Mouse (Mus musculus) neural tube, embryonic 10.5 days (tissue): ENCODE measurements around the gene Tmem150b.

Experiments
- DNase-seq: peaks from one replicate; pipeline ENCODE4 v3.0.0-alpha.2; 2017; ENCODE audit warnings: low spot score; ENCODE audit errors: extremely low spot score

The Tmem150b gene

DNA sequence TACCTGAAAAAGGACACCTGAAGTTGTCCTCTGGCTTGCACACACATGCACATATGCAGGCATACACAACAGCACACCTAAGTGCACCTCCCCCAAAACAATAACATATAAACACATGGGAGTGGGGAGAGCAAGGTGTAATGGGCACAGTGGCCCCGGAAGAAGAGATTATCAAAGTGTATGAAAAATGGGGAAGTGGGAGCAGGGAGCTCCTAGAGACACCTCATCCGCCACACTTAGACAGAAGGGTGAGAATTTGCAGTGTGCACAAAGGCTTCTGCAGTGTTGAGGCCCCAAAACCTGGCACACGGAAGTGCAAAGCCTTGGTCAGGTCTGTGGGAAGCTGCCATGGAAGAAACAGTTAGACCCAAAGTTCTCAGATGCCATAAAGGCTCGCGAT is 6.0 kb upstream of the Tmem150b start:
- no peak for DNase-seq

DNA sequence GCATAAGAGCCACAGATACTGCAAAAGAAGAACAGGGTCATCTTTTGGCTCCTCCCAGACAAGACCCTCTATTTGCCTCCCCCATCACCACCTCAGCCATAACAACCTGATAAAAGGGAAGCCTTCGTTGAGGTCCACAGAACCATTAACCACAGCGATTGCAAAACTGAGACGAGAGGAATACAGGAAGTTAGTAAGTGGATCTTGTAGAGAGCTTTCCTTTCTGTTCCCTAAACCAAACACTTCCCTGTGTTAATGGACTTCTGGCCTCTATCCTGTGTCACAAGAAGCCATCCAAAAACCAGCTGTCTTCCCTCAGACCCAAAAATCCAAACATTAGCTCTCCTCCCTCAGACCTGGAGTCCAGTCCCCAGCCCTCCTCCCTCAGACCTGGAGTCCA is 690 bp downstream of the Tmem150b start:
- DNase-seq = no peak

DNA sequence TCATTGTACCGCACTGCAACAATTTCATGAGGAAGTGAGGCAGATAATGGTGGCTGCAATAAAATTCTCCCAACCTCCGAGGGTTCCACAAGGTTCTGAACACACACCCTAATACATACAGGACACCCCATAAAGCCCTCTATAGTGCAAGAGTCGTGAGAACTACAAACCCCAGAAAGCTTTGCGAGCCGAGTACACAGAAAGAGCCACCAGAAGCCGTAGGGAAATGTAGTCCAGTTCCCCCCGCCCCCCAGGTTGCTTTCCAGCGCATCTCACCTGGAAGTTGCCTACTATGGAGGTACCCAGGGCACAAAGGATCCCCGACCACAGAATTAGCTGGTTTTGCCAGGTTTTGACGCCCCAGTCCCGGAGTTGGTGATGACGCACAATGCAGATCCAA is 1.5 kb downstream of the Tmem150b start:
- no peak for DNase-seq

DNA sequence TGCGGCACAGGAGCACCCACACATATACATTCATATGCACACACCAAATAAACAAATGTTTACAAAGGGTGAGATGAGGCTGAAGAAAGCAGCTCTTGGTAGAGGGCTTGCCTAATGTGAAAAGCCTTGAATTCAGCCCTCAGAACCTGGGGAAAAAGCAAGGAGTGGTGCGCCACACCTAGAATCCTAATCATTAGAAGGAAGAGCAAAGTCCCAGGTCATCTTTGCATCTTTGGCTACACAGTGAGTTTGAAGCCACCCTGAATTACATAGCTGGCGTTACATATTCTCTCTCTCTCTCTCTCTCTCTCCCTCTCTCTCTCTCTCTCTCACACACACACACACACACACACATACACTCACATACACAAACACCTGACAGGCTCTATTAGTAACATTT is 5.8 kb downstream of the Tmem150b start:
- no peak for DNase-seq

DNA sequence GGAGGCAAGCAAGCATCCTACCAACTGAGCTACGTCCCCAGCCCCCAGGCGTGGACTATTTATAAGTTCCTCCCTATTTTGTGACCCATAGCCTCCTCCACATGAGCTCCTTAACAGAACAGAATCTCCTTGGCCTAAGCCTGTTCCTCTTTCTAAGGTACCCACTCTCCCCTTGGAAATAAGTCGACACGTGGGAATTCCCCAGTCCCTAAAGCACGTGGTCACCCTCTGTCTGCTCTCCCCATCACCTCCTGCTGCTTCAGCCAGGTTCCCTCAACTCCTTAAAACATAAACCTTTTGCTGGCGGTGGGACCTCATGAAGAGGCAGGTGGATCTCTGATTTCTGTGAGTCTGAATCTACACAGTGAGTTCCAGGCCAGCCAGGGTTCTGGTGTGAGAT is 8.1 kb downstream of the Tmem150b start:
- no peak for DNase-seq

DNA sequence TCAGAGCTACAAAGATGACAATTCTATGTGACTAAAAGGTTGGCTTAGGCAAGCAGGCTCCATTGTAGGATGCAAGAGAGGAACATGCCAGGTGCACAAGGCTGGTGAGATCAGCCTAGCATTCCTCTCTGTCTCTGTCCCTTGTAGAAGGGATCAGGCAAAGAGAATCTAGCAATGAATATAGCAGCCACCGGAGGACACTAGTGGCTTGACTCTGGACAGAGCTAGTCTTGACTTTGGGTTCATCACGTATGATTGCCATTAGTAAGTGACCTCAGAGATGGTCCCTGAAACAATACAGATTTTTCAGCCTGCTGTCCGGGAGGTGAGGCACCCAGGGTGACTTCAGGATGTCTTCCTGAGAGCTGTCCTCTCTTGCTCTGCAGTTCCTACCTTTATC is 12.5 kb downstream of the Tmem150b start:
- DNase-seq = no peak

DNA sequence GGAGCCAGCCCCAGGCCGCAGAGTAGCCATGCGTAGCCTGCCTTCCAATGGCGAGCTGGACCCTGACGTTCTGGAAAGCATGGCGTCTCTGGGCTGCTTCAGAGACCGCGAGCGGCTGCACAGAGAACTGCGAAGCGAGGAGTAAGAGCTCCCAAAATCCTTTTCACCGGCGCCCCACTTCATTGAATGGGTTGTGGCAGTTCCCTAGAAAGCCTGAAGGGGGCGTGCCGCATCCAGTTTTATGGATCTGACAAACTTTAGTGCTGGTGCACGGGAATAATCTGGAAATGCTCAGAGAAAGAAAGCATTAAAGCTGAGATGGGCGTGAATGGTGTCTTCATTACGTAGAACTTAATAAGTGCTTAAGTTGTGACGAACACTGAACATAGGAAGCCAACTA is 20.0 kb downstream of the Tmem150b start:
- DNase-seq = peak; percentile 35

DNA sequence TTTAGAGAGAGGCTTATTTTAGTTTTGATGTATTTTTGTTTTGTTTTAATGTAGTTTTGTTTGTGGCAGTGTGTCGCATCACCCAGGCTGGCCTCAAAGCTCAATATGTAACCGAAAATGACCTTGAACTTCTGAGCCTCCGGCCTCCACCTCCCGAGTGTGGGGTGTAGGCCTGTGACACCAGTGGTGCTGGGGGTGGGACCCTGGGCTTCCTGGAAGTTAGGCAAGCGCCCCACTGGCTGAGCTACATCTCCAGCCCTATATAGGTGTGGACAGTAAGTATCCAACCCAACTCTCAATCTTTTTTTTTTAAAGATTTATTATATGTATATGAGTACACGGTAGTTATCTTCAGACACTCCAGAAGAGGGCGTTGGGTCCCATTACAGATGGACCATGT is 21.9 kb downstream of the Tmem150b start:
- no peak for DNase-seq

DNA sequence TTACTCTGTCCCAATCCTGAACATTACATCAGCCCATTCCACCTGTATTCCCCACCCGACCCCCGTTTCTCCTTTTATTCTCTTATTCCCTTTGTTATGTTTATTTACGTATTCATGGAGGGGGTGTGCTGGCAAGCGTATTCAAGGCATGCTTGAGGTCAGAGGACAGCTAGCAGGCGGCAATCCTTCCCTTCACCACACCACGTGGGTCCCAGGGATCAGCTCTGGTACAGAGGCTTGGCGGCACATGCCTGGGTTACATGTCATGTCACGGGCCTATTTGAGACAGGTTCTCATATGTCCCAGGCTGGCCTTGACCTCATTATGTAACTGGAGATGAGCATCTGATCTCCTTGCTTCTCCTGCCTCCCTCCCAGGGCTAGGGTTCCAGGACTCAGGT is 22.7 kb downstream of the Tmem150b start:
- no peak for DNase-seq

DNA sequence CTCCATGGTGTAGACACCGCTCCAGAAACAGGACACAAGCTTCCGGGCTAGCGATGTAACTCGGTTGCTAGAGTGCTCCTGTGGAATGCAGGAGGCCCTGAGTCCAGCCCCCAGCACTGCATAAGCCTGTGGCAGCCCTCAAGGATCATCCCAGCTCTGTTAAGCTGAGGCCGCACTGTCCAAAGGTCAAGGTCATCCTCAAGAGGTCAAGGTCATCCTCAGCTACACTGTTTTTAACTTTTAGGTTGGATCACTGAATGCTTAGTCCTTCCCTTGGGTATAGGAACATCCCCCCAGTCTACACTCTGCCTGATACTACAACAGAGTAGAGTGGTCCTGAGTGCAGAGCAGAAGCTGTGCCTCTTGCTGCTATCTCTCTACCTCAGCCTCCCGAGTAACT is 32.0 kb downstream of the Tmem150b start:
- no peak for DNase-seq

DNA sequence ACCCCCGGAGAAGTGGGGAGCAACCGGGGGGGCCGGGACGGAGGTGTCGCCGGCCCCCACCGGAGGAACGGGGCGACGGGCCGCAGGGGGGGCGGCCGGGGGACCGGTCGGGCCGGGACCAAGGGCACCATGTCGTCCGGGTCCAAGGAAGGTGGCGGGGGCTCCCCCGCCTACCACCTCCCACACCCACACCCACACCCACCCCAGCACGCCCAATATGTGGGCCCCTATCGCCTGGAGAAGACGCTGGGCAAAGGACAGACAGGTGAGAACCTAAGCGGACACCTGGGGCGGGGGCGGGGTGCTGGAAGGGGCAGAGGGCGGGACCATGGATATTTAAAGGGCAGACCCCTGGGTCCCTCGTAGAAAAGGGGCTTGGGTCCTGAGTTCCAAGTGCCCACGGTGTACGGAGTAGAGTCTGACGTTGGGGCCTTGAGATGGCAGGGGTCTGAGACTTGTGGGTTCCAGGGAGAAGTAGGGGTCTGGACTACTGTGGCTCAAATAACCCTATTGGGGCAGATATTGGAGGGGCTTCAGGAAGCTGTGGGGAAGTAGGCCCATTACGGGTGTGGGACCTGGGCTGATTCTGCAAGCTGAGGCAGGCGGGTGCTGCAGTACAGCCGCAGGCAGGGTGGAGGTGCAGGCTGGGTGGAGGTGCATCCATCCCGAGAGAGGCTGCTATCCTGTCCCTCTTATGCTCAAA is 33.9 kb downstream of the Tmem150b start:
- peak; percentile 46 for DNase-seq

DNA sequence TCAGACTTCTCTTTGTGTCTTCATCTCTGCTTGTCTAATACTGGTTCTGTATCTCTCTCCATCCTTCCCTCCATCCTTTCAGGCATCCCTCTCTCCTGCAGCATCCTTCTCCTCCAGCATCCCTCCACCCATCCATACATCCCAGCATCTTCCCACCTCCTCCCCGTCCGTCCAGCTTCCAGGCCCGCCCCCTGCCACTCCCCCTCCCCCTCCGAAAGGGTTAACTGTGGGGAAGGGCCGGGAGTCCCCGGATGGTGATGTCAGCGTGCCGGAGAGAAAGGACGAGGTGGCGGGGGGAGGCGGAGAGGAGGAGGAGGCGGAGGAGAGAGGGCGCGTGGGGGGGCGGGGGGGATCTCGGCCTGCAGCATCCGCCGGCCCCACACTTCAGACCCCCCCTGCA is 34.7 kb downstream of the Tmem150b start, which contains the start of gene Brsk1:
Gene Brsk1, plus strand, starts transcription at position 218 of the 400 bp plus-strand sequence.
- peak; percentile 97 for DNase-seq

DNA sequence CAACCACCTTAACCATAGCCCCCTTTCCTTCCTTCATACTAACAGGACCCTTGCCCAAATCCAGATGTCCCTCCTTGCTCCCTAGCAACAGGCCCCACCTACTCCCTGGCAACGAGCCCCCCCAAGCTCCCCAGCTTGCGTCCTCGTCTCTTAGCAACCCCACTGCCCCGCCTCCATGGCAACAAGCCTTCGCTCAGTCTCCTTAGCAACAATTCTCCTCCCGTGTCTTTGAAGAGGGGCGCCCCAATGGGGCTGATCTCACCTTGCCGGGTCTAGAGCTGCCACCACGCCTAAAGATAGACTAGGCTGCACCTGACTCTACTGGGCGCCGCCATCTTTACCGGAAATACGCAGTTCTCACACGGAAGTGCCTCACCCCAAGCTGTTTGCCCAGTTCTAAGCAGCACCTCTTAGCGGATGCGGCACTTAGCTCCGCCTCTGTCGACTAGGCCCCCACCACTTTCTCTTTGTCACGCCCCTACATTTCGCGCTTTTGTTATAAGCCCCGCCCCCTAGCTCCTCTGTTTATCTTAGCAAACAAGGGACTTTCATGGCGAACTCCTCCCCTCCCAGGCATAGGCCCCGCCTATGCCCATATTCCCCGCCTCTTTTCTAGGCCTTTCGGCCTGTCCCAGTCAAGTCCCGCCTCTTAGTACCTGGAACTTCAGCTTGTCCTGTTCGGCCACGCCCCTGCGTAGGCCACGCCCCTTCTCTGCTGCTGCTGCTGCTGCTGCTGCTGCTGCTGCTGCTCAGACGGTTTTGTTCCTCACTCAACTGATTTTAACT is 40.2 kb downstream of the Tmem150b start, which contains the start of gene Hspbp1:
Gene Hspbp1, minus strand, starts transcription at position 437 of the 786 bp plus-strand sequence.
- peak; percentile 92 for DNase-seq

DNA sequence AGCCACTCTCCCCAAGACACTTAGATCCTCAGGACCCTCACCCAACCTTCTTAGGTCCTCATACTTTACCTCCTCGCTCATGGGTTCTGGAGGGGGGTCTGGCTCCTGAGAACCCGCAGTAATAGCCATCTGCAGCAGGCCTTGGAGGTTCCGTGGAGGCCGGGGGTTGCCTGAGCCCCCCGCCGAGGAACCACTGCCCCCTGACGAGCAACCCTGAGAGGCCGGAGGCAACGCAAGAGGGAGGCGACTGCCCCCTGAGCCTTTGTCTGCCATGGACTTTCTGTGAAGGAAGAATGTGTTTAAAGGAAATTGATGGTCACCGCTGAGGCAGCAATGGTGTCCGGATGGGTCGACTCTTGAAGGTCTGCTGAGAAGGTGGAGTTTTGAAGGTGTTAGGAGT is 40.8 kb downstream of the Tmem150b start:
- DNase-seq = no peak

DNA sequence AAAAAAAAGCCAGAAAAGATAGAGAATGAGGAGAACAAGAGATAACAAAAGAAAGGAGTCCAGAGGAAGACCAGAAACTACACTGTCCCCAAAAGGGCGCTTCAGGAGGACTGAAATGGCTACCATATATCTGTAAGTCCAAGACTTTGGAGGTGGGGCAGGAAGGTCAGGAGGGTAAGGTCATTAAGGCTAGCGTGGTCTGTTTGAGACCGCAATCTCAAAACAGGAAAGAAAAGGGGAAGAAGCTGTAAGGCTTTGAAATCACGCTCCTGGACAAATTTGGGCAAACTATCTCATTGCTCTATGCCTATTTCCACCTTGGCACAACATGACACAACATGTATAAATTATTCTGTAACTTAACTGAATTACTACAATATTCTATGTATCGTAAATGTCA is 41.7 kb downstream of the Tmem150b start:
- DNase-seq = no peak

DNA sequence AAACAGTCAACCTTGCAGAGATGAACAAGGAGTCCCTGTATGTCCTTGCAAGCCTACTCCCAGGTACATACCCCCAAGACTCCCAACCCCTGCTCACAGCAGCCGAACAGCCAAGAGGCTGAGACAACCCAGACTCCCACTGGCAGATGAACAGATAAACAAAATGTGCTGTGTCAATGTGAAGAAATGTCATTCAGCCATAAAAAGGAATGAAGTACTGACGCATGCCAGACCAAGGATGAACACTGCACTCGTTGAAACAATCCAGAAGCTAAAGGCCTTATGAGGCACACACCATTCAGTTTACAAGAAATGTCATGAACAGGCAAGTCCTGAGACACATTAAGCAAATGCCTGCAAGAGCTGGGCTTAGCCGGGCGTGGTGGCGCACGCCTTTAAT is 49.8 kb downstream of the Tmem150b start:
- DNase-seq = no peak

DNA sequence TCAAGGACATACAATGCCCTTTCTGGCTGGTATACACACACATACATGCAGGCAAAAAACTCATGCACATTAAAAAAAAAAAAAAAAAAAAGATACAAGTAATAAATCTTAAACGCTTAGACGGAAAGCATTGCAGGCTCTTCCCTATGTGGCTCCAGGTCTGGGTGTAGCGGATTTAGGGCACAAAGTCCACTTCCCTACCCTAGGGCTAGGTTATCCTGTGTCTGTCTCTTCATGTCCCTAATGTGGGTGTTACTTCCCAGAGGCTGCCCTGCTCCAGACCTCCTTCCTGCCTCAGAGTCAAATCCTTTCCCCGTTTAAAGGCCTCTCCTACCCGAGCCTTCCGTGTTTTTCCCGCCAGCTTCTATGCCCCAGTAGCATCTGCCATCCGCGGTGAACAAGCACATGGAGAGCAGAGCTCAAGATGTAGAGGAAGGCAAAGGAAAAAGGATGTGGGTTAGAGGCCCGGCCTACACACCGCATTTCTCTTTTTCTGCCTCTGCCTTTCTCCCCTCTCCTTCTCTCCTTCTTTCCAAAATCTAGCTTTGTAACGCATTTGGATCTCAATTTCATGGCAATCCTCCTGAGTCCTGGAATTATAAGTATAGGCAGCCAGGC is 50.8 kb downstream of the Tmem150b start:
- no peak for DNase-seq

DNA sequence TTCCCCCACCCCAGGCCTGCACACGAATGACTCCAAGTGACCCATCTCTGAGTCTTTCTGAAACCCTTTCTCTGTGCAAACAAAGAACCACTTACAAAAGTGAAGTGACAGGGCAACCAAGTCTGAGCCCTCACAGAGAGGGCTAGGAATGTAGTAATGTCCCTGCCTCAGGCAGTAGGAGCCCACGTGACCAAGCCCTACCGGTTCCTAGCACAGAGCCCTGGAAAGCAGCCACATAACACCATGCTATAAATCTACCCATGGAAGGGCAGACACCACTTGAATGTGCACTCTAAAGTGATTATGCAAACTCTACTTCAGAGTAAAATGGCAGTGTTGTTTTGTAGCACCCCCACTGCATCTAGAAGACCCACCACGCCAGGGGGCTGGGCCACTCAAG is 53.1 kb downstream of the Tmem150b start:
- no peak for DNase-seq

DNA sequence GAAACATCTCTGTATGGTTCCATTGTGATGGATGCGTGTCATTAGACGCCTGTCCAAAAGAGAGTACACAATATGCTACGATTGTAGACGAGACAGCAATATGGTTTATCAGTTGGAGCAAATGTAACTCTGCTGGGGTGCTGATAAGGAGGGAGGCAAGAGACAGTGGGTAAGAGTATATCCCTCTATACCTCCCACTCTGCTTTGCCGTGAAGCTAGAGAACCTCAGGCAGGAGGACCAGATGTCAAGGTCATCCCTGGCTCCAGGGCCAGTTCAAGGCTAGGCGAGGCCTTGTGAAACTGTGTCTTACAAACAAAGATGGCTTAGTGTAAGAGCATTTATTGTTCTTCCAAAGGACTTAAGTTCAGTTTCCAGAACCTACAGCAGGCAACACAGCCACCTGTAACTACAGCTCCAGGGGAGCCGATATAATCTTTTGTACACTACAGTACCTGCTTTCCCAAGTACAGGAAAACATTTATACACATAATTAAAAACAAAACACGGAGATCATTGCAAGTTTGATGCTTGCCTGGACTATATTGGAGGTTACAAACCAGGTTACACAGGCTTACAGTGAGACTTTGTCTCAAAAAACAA is 54.3 kb downstream of the Tmem150b start:
- no peak for DNase-seq

DNA sequence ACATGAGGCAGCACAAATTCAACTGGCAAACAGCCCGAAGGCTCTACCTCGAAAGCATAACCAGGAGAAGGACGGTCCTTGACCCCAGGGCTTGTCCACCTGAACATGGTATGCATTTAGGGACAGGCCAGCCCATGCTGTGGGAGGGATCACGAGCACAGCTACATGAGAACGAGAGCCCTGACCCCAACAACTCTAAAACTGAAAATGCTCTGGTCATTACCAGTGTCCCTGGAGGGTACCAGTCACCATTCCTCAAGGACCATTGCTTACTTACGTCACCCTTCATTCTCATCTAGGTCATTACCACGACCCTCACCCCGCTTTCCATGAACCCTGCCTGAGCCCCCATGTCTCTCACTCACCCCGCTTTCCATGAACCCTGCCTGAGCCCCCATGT is 55.9 kb downstream of the Tmem150b start:
- no peak for DNase-seq

DNA sequence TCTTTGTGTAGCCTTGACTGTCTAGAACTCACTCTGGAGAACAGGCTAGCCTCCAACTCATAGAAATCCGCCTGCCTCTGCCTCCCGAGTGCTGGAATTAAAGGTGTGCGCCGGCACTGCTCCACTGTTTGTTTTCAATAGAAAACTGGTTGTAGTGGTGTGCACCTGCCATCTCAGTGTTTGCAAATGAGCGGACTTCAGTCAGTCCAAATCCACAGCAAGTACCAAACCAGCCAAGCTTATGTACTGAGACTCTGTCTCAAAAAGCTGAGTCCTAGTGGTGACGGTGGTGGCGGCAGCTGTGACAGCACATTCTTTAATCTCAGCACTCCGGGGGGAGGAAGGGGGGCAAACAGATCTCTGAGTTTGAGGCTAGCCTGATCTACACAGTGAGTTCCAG is 56.5 kb downstream of the Tmem150b start:
- DNase-seq = no peak

DNA sequence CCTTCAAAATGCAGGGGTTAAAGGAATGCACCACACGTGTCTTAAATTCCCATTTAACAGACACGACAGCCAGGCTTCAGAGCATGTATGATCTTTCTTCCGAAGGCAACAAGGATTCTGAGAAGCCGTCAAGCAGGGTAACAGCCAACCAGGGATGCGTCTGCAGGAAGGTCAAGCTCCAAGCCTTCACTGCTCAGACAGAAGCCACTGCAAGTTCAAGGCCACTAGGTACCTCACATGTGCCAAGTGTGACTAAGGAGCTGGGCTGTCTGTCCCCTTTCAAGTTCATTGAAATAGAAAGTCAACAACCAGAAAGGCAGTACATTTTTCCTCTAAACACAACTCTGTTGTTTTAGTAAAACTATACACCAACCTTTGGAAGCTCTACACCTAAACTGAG is 58.2 kb downstream of the Tmem150b start:
- no peak for DNase-seq
